Mouse (Mus musculus): ENCODE results near the gene Tsc22d4. TPM values are rescaled to one million over a fixed set of nuclear protein-coding genes. Genes with fewer than 3 reads are reported as not detected.

The Tsc22d4 gene
- polyA plus RNA-seq, 1 experiment from 2014 or later = 111 TPM

- 3% methylated on average over 59 of the region's 62 CpGs for WGBS
- Histone ChIP-seq H3K4me3 (ENCODE audit: low read depth, low read length) (peak overlapping the region; percentile 72), H3K27me3 (replicated peaks; ENCODE audit: control insufficient read depth, insufficient read depth, low read length) (no peaks in the 10 kb centered on the region), H3K4me2 (replicated peaks; ENCODE audit: low read depth) (peak overlapping the region; percentile 93), H3K9me3 (ENCODE audit: control insufficient read depth) (no peaks in the 10 kb centered on the region), H3K9ac (ENCODE audit: low read depth, low read length) (peak overlapping the region; percentile 66), H3K4me1 (replicated peaks; ENCODE audit: control insufficient read depth, insufficient read depth, low read length) (peaks cover 18% of the 10 kb centered on the region), H3K36me3 (ENCODE audit: control insufficient read depth, insufficient read depth) (peaks cover 37% of the 10 kb centered on the region), H3K27ac (ENCODE audit: low read depth, low read length) (peak overlapping the region; percentile 97)
- peak; percentile 11; the same call in 1 of the 2 replicates for ATAC-seq
- TF ChIP-seq CTCF (IDR thresholded peaks at IDR 0.05; ENCODE audit: low read depth) = no peak
Measured at GRCm38 (mm10) chr5:137785164-137786031, 39.9 kb downstream of the Tsc22d4 start.

- WGBS = under 1% methylated on average over 74 of the region's 79 CpGs
Measured at GRCm38 (mm10) chr5:137786109-137786942, 40.8 kb downstream of the Tsc22d4 start.

GRCm38 (mm10) chr5:137787151-137787928 is 41.8 kb downstream of the Tsc22d4 start, which contains the start of the genes Mepce and Zcwpw1:
Gene Mepce (minus strand): TSS chr5:137787655.
Gene Zcwpw1 (plus strand): TSS chr5:137787798.
- Histone ChIP-seq H3K27me3 (replicated peaks; ENCODE audit: control insufficient read depth, insufficient read depth, low read length) (no peaks in the 10 kb centered on the region), H3K4me3 (ENCODE audit: low read depth, low read length) (peak within 1 kb of the TSS; percentile 72), H3K4me1 (replicated peaks; ENCODE audit: control insufficient read depth, insufficient read depth, low read length) (peaks cover 18% of the 10 kb centered on the region), H3K9me3 (ENCODE audit: control insufficient read depth) (no peaks in the 10 kb centered on the region), H3K27ac (ENCODE audit: low read depth, low read length) (peak within 1 kb of the TSS; percentile 97), H3K9ac (ENCODE audit: low read depth, low read length) (peak within 1 kb of the TSS; percentile 66), H3K36me3 (ENCODE audit: control insufficient read depth, insufficient read depth) (peaks cover 19% of the 10 kb centered on the region), H3K4me2 (replicated peaks; ENCODE audit: low read depth) (peak within 1 kb of the TSS; percentile 93)
- under 1% methylated on average over 48 of the region's 48 CpGs for WGBS
- TF ChIP-seq CTCF (IDR thresholded peaks at IDR 0.05; ENCODE audit: low read depth) = peak; percentile 92
- peak; percentile 75 for ATAC-seq

More at GRCm38 (mm10) chr5:137786109-137786942, 40.8 kb downstream of the Tsc22d4 start:
- ATAC-seq = peak; percentile 84
- no peaks in the 10 kb centered on the region for H3K27me3 ChIP-seq (replicated peaks; ENCODE audit: control insufficient read depth, insufficient read depth, low read length)
- H3K4me3 ChIP-seq (ENCODE audit: low read depth, low read length) = peak overlapping the region; percentile 72
- peaks cover 30% of the 10 kb centered on the region for H3K36me3 ChIP-seq (ENCODE audit: control insufficient read depth, insufficient read depth)
- peak overlapping the region; percentile 93 for H3K4me2 ChIP-seq (replicated peaks; ENCODE audit: low read depth)
- TF ChIP-seq CTCF (IDR thresholded peaks at IDR 0.05; ENCODE audit: low read depth) = no peak
- no peaks in the 10 kb centered on the region for H3K9me3 ChIP-seq (ENCODE audit: control insufficient read depth)
- H3K4me1 ChIP-seq (replicated peaks; ENCODE audit: control insufficient read depth, insufficient read depth, low read length) = peaks cover 18% of the 10 kb centered on the region
- H3K27ac ChIP-seq (ENCODE audit: low read depth, low read length) = peak overlapping the region; percentile 97
- H3K9ac ChIP-seq (ENCODE audit: low read depth, low read length) = peak overlapping the region; percentile 66

GRCm38 (mm10) chr5:137788171-137788570 is 42.6 kb downstream of the Tsc22d4 start:
- H3K36me3 ChIP-seq (ENCODE audit: control insufficient read depth, insufficient read depth) = peaks cover 12% of the 10 kb centered on the region
- H3K4me2 ChIP-seq (replicated peaks; ENCODE audit: low read depth) = peak overlapping the region; percentile 77
- no peaks in the 10 kb centered on the region for H3K27me3 ChIP-seq (replicated peaks; ENCODE audit: control insufficient read depth, insufficient read depth, low read length)
- H3K9me3 ChIP-seq (ENCODE audit: control insufficient read depth) = no peaks in the 10 kb centered on the region
- 75% methylated on average over 24 of the region's 24 CpGs for WGBS
- ATAC-seq = no peak
- no peak for TF ChIP-seq CTCF (IDR thresholded peaks at IDR 0.05; ENCODE audit: low read depth)
- H3K27ac ChIP-seq (ENCODE audit: low read depth, low read length) = no peak overlapping the region
- H3K4me1 ChIP-seq (replicated peaks; ENCODE audit: control insufficient read depth, insufficient read depth, low read length) = peaks cover 18% of the 10 kb centered on the region
- no peak overlapping the region for H3K9ac ChIP-seq (ENCODE audit: low read depth, low read length)
- peak overlapping the region; percentile 72; the same call in 1 of the 2 replicates for H3K4me3 ChIP-seq (ENCODE audit: low read depth, low read length)

GRCm38 (mm10) chr5:137788946-137789531 is 43.5 kb downstream of the Tsc22d4 start:
- Histone ChIP-seq H3K27ac (ENCODE audit: low read depth, low read length) (no peak overlapping the region), H3K4me1 (replicated peaks; ENCODE audit: control insufficient read depth, insufficient read depth, low read length) (peaks cover 12% of the 10 kb centered on the region; the same call in 1 of the 2 replicates), H3K36me3 (ENCODE audit: control insufficient read depth, insufficient read depth) (peaks cover 3% of the 10 kb centered on the region), H3K9ac (ENCODE audit: low read depth, low read length) (no peak overlapping the region), H3K27me3 (replicated peaks; ENCODE audit: control insufficient read depth, insufficient read depth, low read length) (no peaks in the 10 kb centered on the region), H3K4me3 (ENCODE audit: low read depth, low read length) (no peak overlapping the region), H3K4me2 (replicated peaks; ENCODE audit: low read depth) (no peak overlapping the region), H3K9me3 (ENCODE audit: control insufficient read depth) (no peaks in the 10 kb centered on the region)
- no peak for ATAC-seq
- no peak for TF ChIP-seq CTCF (IDR thresholded peaks at IDR 0.05; ENCODE audit: low read depth)
- 91% methylated on average over 2 of the region's 2 CpGs for WGBS

Measured in intestine, postnatal 0 days (tissue).